Mouse (Mus musculus) cerebellum, adult 2 months (tissue): ENCODE measurements around the gene Atrnl1. TPM values are rescaled to one million over a fixed set of nuclear protein-coding genes. Genes with fewer than 3 reads are reported as not detected.

Source experiments
- DNase-seq, 2 experiments: peaks; one replicate each; pipeline ENCODE4 v3.0.0; 2021
- H3K27ac ChIP-seq: fragments of 200-500 bp; 2 replicates; pipeline ENCODE4 v1.5.1; 2012; ENCODE audit warnings: low read length, control low read depth, inconsistent platforms; ENCODE audit not compliant: insufficient read depth
- H3K27me3 ChIP-seq: fragments of 200-500 bp; 2 replicates; pipeline ENCODE4 v1.6.1; 2012; ENCODE audit warnings: inconsistent platforms, mild to moderate bottlenecking, low read length, moderate library complexity; ENCODE audit not compliant: control insufficient read depth, insufficient read depth
- H3K4me1 ChIP-seq: fragments of 200-500 bp; 2 replicates; pipeline ENCODE4 v1.6.1; 2011; ENCODE audit warnings: low read length; ENCODE audit not compliant: control insufficient read depth, insufficient read depth
- H3K4me3 ChIP-seq: fragments of 200-500 bp; replicated peaks from 2 replicates; pipeline ENCODE3; 2011; ENCODE audit warnings: mild to moderate bottlenecking, low read depth, low read length, control low read depth; ENCODE audit not compliant: insufficient read depth
- CTCF ChIP-seq: fragments of 200-500 bp; IDR thresholded peaks from 2 replicates; pipeline ENCODE4 v1.5.1; 2011; ENCODE audit warnings: low read depth, mild to moderate bottlenecking, control low read depth, low read length, moderate library complexity, borderline replicate concordance; ENCODE audit not compliant: insufficient read depth
- POLR2A ChIP-seq: fragments of 200-500 bp; IDR thresholded peaks from 2 replicates; pipeline ENCODE4 v1.6.1; 2011; ENCODE audit warnings: low read length, control low read depth, borderline replicate concordance; ENCODE audit not compliant: insufficient read depth
- WGBS: fragments of 180-500 bp; shearing (Covaris S2); methylation state at CpG from one replicate; pipeline ENCODE4 v1.1.7; 2018; 5-methylcytosine and 5-hydroxymethylcytosine counted together
- polyA plus RNA-seq: library from polyadenylated mRNA; depleted of rRNA; stranded (reverse); fragments of >200 nt; gene quantifications from 2 replicates; pipeline ENCODE4 v1.2.3, GENCODE M21; 2012

Gene Atrnl1
- polyA plus RNA-seq, 1 experiment = 21.5 TPM

DNA sequence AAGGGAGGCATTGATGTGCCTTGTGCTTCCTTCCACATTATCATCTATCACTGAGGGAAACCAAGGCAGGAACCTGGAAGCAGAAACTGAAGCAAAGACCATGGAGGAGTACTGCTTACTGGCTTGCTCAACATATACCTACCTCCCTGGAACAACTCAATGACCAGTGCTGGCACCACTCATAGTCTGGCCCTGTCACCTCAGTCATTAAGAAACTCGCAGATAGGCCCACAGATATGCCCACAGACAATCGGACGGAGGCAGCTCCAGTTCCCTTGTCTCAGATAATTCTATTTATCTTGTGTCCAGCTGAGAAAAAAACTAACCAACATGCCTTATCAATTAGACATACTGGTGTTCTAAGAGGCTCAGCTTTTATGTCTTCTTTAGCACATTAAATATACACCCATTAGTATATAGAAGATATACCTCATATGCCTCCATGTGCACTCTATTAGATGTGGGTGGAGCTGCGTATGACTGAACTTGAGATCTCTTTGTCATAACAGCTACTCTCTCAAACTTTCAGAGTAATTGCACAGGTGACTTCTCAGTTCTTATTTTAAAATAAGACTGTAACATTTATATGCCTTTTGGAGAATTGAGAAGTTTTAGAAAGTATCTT, 334.9 kb downstream of the Atrnl1 start:
- Histone ChIP-seq H3K27me3 (no peaks in the 10 kb centered on the region), H3K4me3 (no peak overlapping the region), H3K27ac (no peak overlapping the region), H3K4me1 (no peaks in the 10 kb centered on the region)
- DNase-seq = no peak
- WGBS = 95% methylated on average over 4 of the region's 4 CpGs
- no peak for TF ChIP-seq POLR2A
- TF ChIP-seq CTCF = no peak

DNA sequence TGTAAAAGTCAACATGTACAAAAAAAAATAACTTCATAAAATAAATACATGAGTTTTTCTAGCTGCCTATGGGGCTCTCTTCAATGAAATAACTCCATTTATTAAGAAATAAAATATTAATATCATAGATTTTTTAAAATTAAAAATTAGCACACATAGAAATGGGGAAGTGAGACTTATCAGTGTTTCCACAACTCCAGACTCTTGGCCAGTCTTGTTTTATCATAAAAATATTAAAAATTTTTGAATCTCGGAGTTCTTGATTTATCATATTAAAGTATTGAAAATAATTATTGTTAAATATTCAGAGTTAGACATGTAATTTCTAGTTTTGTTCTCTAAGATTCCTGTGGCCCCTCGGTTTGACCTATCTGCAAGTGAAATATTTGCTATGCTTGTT, 337.7 kb downstream of the Atrnl1 start:
- H3K27ac ChIP-seq = no peak overlapping the region
- no peak for DNase-seq
- 100% methylated on average over 2 of the region's 2 CpGs for WGBS
- no peak overlapping the region for H3K4me3 ChIP-seq
- no peaks in the 10 kb centered on the region for H3K27me3 ChIP-seq
- TF ChIP-seq CTCF (no peak), POLR2A (no peak)
- no peaks in the 10 kb centered on the region for H3K4me1 ChIP-seq

DNA sequence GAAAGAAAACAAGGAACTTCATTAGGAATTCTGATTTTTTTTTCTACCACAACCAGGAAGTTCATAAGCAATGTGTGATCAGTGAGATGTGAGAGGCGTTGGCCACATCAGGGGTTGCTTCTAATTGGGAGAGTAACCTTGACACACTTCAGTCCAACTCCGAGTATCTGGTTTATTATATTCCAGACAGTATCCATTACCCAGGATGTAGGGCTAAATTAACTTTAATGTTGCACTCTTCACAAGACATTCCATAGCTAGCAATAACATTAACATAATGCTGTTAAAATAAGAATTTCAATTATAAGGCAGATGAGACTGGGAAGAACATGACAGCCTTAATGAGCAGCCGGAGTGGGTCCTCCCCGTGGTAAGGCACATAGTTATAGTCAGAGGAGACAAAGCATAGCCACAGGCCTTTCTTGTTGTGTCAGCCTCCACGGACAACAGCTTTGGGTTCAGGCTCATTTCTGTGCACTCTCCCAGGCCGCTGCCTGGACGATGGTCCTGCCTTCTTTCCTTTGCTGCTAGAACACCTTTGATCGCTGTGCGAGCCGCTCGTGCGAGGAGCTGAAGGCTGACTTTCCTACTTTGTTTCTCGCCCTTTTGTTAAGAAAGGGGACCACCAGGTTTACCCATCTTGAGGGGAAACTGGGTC, 338.6 kb downstream of the Atrnl1 start:
- no peak for TF ChIP-seq POLR2A
- no peak for TF ChIP-seq CTCF
- no peak overlapping the region for H3K4me3 ChIP-seq
- no peaks in the 10 kb centered on the region for H3K4me1 ChIP-seq
- WGBS = 67% methylated on average over 13 of the region's 13 CpGs
- DNase-seq = no peak
- H3K27ac ChIP-seq = no peak overlapping the region
- H3K27me3 ChIP-seq = no peaks in the 10 kb centered on the region

DNA sequence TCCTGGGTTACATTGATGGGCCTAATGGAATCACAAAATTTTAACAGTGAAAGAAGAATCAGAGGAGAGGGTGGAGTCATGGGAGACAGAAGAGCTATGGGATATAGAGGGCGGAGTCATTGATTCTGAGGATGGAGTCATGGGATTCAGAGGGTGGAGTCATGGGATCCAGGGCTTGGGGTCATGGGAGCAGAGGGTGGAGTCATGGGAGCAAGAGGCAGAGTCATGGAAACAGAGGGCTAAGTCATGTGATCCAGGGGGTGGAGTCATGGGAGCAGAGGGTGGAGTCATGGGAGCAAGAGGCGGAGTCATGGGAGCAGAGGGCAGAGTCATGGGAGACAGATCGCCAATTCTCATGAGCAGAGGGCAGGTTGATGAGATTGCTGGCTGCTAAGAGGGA, 343.3 kb downstream of the Atrnl1 start:
- Histone ChIP-seq H3K4me3 (no peak overlapping the region), H3K27ac (no peak overlapping the region), H3K4me1 (no peaks in the 10 kb centered on the region), H3K27me3 (no peaks in the 10 kb centered on the region)
- TF ChIP-seq POLR2A = no peak
- no peak for TF ChIP-seq CTCF
- DNase-seq = no peak
- WGBS = 98% methylated on average over 3 of the region's 3 CpGs

DNA sequence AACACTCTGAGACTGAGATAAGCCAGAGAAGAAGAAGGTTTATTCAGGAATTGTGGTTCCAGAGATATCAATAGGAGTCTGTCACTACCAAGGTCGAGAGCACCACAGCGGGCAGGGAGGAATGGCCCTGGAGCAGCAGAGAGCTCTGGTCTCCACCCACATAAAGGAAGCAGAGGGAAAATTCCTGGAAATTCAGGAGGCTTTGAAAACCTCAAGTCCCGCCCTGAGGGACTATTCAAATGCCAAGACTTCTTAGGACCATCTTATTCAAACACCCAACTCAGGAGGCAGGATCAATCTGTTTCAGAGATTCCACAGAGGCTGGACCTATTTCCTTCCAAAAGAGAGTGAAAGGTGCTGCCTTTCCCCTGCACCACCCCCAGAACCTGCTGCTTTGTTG, 345.6 kb downstream of the Atrnl1 start:
- no peak overlapping the region for H3K4me3 ChIP-seq
- no peaks in the 10 kb centered on the region for H3K27me3 ChIP-seq
- 86% methylated on average over 3 of the region's 3 CpGs for WGBS
- no peak for TF ChIP-seq POLR2A
- no peak for TF ChIP-seq CTCF
- H3K4me1 ChIP-seq = no peaks in the 10 kb centered on the region
- DNase-seq = no peak
- no peak overlapping the region for H3K27ac ChIP-seq

DNA sequence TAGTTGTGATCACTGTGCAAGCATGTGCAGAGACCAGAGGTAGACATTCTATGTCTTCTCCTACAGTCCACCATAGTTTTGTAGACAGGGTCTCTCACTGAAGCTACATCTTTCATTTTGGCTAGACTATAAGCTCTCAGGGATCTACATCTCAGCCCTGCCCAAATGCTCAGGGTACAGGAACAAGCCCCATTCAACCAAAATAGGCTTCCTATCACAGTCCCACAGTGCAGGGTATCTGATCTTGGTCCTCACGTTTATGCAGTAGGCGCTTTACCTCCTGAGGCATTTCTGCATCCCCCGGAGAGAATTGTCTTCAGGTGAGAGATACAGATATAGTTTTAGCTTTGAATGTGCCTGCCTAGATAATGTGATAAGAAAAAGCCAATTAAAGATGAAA, 346.5 kb downstream of the Atrnl1 start:
- 98% methylated on average over 3 of the region's 3 CpGs for WGBS
- no peaks in the 10 kb centered on the region for H3K4me1 ChIP-seq
- TF ChIP-seq CTCF (no peak), POLR2A (no peak)

DNA sequence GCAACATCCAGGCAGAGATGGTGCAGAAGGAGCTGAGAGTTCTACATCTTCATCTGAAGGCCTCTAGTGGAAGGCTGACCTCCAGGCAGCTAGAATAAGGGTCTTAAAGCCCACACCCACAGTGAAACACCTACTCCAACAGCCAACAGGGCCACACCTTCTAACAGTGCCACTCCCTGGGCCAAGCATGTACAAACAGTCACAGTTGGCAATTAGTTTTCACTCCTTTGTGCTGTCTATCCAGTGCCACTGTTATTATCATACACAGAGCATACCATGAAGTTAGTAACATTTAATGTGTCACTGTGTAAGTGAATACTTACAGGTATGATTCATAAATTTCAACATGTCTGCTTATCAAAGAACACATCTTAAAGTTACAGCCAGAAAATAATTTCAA, 347.3 kb downstream of the Atrnl1 start:
- Histone ChIP-seq H3K4me3 (no peak overlapping the region), H3K4me1 (no peaks in the 10 kb centered on the region), H3K27ac (no peak overlapping the region), H3K27me3 (no peaks in the 10 kb centered on the region)
- no peak for TF ChIP-seq POLR2A
- no peak for TF ChIP-seq CTCF
- no peak for DNase-seq

More for the DNA sequence above, 346.5 kb downstream of the Atrnl1 start:
- DNase-seq = no peak
- no peak overlapping the region for H3K27ac ChIP-seq
- H3K27me3 ChIP-seq = no peaks in the 10 kb centered on the region
- H3K4me3 ChIP-seq = no peak overlapping the region

DNA sequence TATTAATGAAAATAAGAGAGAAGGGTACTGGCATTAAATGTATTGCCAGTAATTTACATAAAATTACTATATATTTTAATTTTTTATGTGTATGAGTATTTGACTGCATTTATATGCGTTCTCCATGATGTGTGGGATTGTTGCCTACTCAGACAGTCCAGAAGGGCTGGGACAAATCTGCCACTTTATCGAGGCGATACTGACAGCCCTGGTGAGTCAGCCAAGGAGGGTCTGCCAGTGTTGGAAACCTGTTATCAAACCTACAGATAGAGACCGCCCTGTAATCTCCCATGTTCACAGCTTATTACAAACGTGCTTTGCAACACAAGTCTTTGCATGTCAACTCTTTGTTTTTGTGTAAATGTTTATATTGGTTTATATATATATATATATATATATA, 347.9 kb downstream of the Atrnl1 start:
- H3K4me3 ChIP-seq = no peak overlapping the region
- 89% methylated on average over 5 of the region's 5 CpGs for WGBS
- no peaks in the 10 kb centered on the region for H3K4me1 ChIP-seq
- no peak for DNase-seq
- no peak for TF ChIP-seq CTCF
- TF ChIP-seq POLR2A = no peak
- H3K27me3 ChIP-seq = no peaks in the 10 kb centered on the region
- H3K27ac ChIP-seq = no peak overlapping the region
